Mouse (Mus musculus) liver, adult 2 months (tissue): ENCODE data around the gene Mta2. TPM values are rescaled to one million over a fixed set of nuclear protein-coding genes. Genes with fewer than 3 reads are reported as not detected.

ENCODE experiments used
- DNase-seq: peaks from one replicate; pipeline ENCODE4 v3.0.0-alpha.2; 2011; ENCODE audit warnings: low read depth, low spot score; ENCODE audit errors: extremely low read depth
- H3K27ac ChIP-seq: fragments of 200-500 bp; replicated peaks from 2 replicates; pipeline ENCODE4 v1.5.1; 2012; ENCODE audit warnings: low read depth, mild to moderate bottlenecking, control low read depth, inconsistent platforms, low read length; ENCODE audit not compliant: insufficient read depth
- H3K27me3 ChIP-seq: fragments of 200-500 bp; 2 replicates; pipeline ENCODE4 v1.6.1; 2012; ENCODE audit warnings: mild to moderate bottlenecking, moderate library complexity, low read length, inconsistent platforms; ENCODE audit not compliant: control insufficient read depth, insufficient read depth
- H3K36me3 ChIP-seq: fragments of 200-500 bp; 2 replicates; pipeline ENCODE4 v1.6.1; 2012; ENCODE audit warnings: low read length, inconsistent platforms; ENCODE audit not compliant: control insufficient read depth, insufficient read depth
- H3K4me1 ChIP-seq: fragments of 200-500 bp; 2 replicates; pipeline ENCODE4 v1.6.1; 2011; ENCODE audit warnings: low read length; ENCODE audit not compliant: control insufficient read depth, insufficient read depth
- H3K4me3 ChIP-seq: fragments of 200-500 bp; 2 replicates; pipeline ENCODE4 v1.5.1; 2011; ENCODE audit warnings: low read depth, mild to moderate bottlenecking, control low read depth, low read length, moderate library complexity; ENCODE audit not compliant: insufficient read depth
- H3K79me2 ChIP-seq: fragments of 200-500 bp; 2 replicates; pipeline ENCODE4 v1.6.1; 2012; ENCODE audit warnings: inconsistent platforms, mild to moderate bottlenecking, low read length, moderate library complexity; ENCODE audit not compliant: control insufficient read depth, insufficient read depth
- H3K9ac ChIP-seq: fragments of 200-500 bp; 2 replicates; pipeline ENCODE4 v1.6.1; 2012; ENCODE audit warnings: low read depth, mild to moderate bottlenecking, control low read depth, inconsistent platforms, low read length
- CTCF ChIP-seq: fragments of 200-500 bp; IDR thresholded peaks from 2 replicates; pipeline ENCODE4 v1.5.1; 2011; ENCODE audit warnings: low read depth, low read length, control low read depth
- POLR2A ChIP-seq: fragments of 200-500 bp; IDR thresholded peaks from 2 replicates; pipeline ENCODE4 v1.6.1; 2011; ENCODE audit warnings: low read length, control low read depth; ENCODE audit not compliant: insufficient read depth; ENCODE audit errors: extremely low read depth
- WGBS: fragments of 180-500 bp; shearing (Covaris S2); methylation state at CpG from one replicate; pipeline ENCODE4 v1.1.7; 2018; 5-methylcytosine and 5-hydroxymethylcytosine counted together
- polyA plus RNA-seq: library from polyadenylated mRNA; depleted of rRNA; stranded (reverse); fragments of >200 nt; gene quantifications from 2 replicates; pipeline ENCODE4 v1.2.3, GENCODE M21; 2012
- total RNA-seq: library from RNA; depleted of rRNA; stranded (reverse); fragments of >200 nt; gene quantifications from 2 replicates; pipeline ENCODE4 v1.2.3, GENCODE M21; 2014

The Mta2 gene
- total and polyA plus RNA-seq, 2 experiments, result 12.1 to 25.6 TPM

- Histone ChIP-seq H3K27me3 (no peaks in the 10 kb centered on the region), H3K9ac (no peak overlapping the region), H3K4me1 (peaks cover 14% of the 10 kb centered on the region), H3K79me2 (peaks cover 4% of the 10 kb centered on the region; the same call in 1 of the 2 replicates), H3K4me3 (no peak overlapping the region), H3K36me3 (peaks cover 34% of the 10 kb centered on the region), H3K27ac (no peak overlapping the region)
- no peak for DNase-seq
- TF ChIP-seq POLR2A, result no peak
- no peak for TF ChIP-seq CTCF
- WGBS, result 63% methylated on average over 5 of the region's 5 CpGs
These were observed 2.4 kb downstream of the Mta2 start for GRCm38 (mm10) chr19:8944062-8944461.

GRCm38 (mm10) chr19:8944750-8945149 is 3.1 kb downstream of the Mta2 start:
- peaks cover 36% of the 10 kb centered on the region for H3K36me3 ChIP-seq

GRCm38 (mm10) chr19:8945251-8945650 is 3.6 kb downstream of the Mta2 start:
- WGBS, result 46% methylated on average over 6 of the region's 6 CpGs
- H3K27ac ChIP-seq, result no peak overlapping the region

More at GRCm38 (mm10) chr19:8944750-8945149, 3.1 kb downstream of the Mta2 start:
- Histone ChIP-seq H3K9ac (no peak overlapping the region), H3K4me3 (no peak overlapping the region), H3K27me3 (no peaks in the 10 kb centered on the region), H3K4me1 (peaks cover 14% of the 10 kb centered on the region), H3K79me2 (peaks cover 4% of the 10 kb centered on the region; the same call in 1 of the 2 replicates), H3K27ac (no peak overlapping the region)
- DNase-seq, result peak; percentile 42
- no peak for TF ChIP-seq POLR2A
- TF ChIP-seq CTCF, result no peak
- 37% methylated on average over 5 of the region's 5 CpGs for WGBS

GRCm38 (mm10) chr19:8946929-8947328 is 5.3 kb downstream of the Mta2 start:
- Histone ChIP-seq H3K79me2 (peaks cover 4% of the 10 kb centered on the region; the same call in 1 of the 2 replicates), H3K27me3 (no peaks in the 10 kb centered on the region), H3K4me1 (peaks cover 12% of the 10 kb centered on the region), H3K9ac (no peak overlapping the region), H3K27ac (no peak overlapping the region), H3K36me3 (peaks cover 49% of the 10 kb centered on the region), H3K4me3 (no peak overlapping the region)
- WGBS, result 94% methylated on average over 7 of the region's 7 CpGs
- DNase-seq, result no peak
- no peak for TF ChIP-seq CTCF
- TF ChIP-seq POLR2A, result no peak

More at GRCm38 (mm10) chr19:8945251-8945650, 3.6 kb downstream of the Mta2 start:
- peaks cover 4% of the 10 kb centered on the region; the same call in 1 of the 2 replicates for H3K79me2 ChIP-seq
- TF ChIP-seq CTCF (no peak), POLR2A (no peak)
- peaks cover 37% of the 10 kb centered on the region for H3K36me3 ChIP-seq
- H3K27me3 ChIP-seq, result no peaks in the 10 kb centered on the region
- H3K9ac ChIP-seq, result no peak overlapping the region
- peaks cover 14% of the 10 kb centered on the region for H3K4me1 ChIP-seq
- H3K4me3 ChIP-seq, result no peak overlapping the region
- peak; percentile 39 for DNase-seq

- Histone ChIP-seq H3K27me3 (no peaks in the 10 kb centered on the region), H3K27ac (no peak overlapping the region), H3K4me1 (peaks cover 3% of the 10 kb centered on the region), H3K4me3 (no peak overlapping the region), H3K36me3 (peaks cover 48% of the 10 kb centered on the region), H3K79me2 (peaks cover 6% of the 10 kb centered on the region; the same call in 1 of the 2 replicates), H3K9ac (no peak overlapping the region)
- DNase-seq, result no peak
- TF ChIP-seq POLR2A (no peak), CTCF (no peak)
- WGBS, result 92% methylated on average over 5 of the region's 5 CpGs
These were observed 8.5 kb downstream of the Mta2 start for GRCm38 (mm10) chr19:8950190-8950589.

GRCm38 (mm10) chr19:8952241-8952640 is 10.6 kb downstream of the Mta2 start:
- Histone ChIP-seq H3K36me3 (peaks cover 38% of the 10 kb centered on the region), H3K79me2 (peaks cover 12% of the 10 kb centered on the region; the same call in 1 of the 2 replicates), H3K4me1 (peaks cover 3% of the 10 kb centered on the region), H3K27me3 (no peaks in the 10 kb centered on the region), H3K9ac (no peak overlapping the region), H3K27ac (no peak overlapping the region), H3K4me3 (no peak overlapping the region)
- TF ChIP-seq CTCF (no peak), POLR2A (no peak)
- no peak for DNase-seq
- 88% methylated on average over 9 of the region's 9 CpGs for WGBS
